Mouse (Mus musculus) liver, adult 2 months (tissue): Measurements from ENCODE around the gene Thbd.

Source experiments
- CTCF ChIP-seq: fragments of 200-500 bp; IDR thresholded peaks from 2 replicates; pipeline ENCODE4 v1.5.1; 2011; ENCODE audit warnings: low read depth, low read length, control low read depth
- POLR2A ChIP-seq: fragments of 200-500 bp; IDR thresholded peaks from 2 replicates; pipeline ENCODE4 v1.6.1; 2011; ENCODE audit warnings: low read length, control low read depth; ENCODE audit not compliant: insufficient read depth; ENCODE audit errors: extremely low read depth

- TF ChIP-seq CTCF (no peak), POLR2A (no peak)
Measured at GRCm38 (mm10) chr2:148386927-148387326, 21.1 kb downstream of the Thbd start.
